Mouse (Mus musculus) spleen, adult 12 weeks (tissue): Measurements from ENCODE around the gene Smtn.

ENCODE experiments used
- DNase-seq: peaks from one replicate; pipeline ENCODE4 v3.0.0; 2022; ENCODE audit warnings: low spot score

Smtn gene

GRCm38 (mm10) chr11:3509181-3510085 lies 31.0 kb downstream of the Smtn start:
- DNase-seq = no peak

DNA sequence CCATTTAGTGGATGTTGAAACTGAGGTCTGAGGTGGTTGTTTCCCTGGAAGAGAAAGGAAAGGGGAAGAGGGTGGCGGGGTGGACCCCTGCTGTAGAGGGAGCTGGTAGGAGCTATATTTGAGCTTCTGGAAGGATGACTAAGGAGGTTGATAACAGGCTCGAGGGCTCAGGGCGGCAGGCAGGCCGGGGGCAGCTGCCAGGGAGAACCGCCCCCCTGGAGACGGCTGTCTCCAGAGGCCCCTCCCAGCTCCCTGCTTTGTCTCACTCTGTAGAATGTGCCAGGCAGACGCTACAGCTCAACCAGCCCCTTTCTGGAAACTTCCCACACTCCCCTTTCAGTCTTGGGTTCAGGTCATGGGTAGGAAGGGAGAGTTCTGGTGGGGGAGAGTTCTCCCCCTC lies 32.2 kb downstream of the Smtn start:
- no peak for DNase-seq

DNA sequence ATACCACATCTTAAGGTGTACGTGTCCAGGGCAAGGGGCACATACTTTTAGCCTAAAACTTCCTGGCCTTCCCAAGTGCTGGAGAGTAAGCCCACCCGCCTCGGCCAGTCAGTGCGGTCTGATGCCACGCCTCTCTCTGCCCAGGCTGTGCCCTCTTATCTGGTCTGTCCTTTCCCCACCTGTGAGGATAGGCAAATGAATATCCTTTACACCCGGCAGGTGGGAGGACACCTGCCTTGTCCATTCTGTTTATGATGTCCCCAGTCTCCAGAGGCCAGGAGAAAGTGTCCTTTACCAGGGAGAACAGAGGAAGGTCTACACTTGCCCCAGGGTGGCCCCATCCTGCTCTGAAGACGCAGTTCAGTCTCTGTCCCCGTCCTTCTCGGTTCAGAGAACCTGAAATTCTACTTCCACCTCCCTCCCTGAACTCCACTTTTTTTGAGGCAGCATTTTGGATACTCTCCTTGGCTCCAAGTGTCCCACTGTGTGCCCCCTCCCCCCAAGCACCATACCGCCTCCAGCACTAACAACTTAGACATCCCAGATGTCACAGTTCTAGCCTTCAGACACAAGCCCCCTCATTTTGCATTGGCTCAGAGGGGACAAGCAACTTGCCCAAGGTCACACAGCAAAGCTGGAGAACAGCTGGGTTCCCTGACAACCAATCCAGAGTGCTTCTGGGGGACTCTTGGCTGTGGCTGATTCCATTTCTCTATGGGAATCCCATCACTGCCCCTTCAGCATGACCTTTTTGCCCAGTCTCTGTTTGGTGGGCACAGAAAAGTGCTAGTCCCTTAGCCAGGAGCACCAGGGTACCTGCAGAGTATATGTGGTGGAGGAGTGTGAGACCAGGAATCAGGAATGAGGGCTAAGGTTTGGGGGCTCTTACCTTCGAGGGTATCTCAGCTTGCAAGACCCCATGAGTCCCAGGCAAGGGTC lies 36.4 kb downstream of the Smtn start:
- no peak for DNase-seq

- no peak for DNase-seq
Measured at GRCm38 (mm10) chr11:3502459-3503072, 37.8 kb downstream of the Smtn start.

- no peak for DNase-seq
Measured at GRCm38 (mm10) chr11:3502057-3502456, 38.4 kb downstream of the Smtn start.

- DNase-seq = no peak
Measured at GRCm38 (mm10) chr11:3497296-3497695, 43.1 kb downstream of the Smtn start.

DNA sequence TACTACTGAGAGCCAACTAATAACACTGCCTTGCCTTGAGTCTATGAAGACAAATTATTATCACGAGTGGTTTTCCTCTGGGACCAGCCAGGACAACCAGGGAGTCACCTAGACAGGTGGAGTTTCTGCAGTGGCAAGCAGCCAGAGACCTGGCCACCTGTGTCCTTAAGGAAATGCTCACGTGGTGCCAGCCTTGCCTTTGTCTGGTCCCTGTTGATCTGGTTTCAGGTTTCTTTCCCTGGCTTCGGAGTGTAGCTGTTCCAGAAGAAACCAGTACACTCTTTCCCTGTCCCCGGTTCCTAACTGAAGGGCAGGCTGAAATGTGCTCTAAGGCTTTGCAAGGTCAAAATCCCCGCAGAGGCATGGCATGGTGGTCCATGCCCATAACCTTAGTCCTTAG lies 43.7 kb downstream of the Smtn start:
- DNase-seq = no peak

DNA sequence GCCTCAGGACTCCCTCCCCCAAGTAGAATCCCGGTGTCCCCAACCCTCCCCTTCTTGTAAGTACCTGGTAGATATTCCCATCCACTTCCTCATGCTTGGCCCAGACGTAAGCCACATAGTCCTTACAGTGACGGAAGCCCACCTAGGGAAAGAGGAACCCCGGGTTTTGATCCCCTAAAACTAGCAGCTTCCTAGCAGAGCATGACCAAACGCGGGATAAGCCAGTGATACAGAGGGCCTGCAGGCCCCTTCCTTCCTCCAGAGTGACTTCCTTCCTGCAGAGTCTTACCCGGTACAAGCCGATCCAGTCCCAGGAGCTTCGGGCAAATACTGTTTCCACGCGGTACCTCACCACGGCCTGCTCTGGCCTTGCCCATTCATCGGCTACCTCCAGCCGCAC lies 44.9 kb downstream of the Smtn start:
- DNase-seq = no peak

GRCm38 (mm10) chr11:3494857-3495256 lies 45.6 kb downstream of the Smtn start:
- no peak for DNase-seq

DNA sequence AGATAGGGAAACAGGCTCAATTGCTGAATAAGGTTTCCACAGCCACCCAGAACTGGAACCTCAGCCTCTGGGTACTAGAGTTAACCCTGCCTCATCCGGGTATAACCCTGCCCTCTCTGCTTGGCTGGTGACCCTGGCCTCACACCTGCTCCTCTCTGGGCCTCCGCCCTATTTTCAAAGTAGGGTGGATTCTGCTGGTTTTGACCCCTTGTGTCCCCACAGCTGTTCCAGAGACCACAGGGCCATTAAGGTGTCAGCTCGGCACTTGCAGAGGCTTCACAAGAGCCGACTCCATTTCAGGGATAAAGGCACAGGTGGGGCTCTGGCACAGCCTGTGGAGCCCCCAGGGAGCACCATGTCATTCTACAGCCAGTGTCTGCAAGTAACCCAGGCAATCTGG lies 47.7 kb downstream of the Smtn start:
- DNase-seq = no peak

DNA sequence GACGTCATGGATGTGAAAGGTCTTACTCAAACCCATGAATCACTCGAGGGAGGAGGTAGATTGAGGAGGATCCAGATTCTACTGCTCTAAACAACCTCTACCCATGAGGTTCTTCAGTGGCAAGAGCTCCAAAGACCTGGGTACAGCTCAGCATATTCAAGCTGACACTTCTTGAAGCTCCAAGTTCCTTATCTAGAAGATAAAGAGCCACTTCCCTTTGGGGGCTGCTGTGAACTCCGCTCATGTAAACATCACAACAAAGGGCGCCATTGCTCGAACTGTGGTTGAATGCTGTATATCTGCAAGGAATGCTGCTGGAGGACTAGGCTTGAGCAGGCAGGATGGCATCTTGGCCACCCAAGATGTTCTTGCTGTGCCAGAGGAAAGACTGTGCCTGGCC lies 51.4 kb downstream of the Smtn start:
- no peak for DNase-seq

DNA sequence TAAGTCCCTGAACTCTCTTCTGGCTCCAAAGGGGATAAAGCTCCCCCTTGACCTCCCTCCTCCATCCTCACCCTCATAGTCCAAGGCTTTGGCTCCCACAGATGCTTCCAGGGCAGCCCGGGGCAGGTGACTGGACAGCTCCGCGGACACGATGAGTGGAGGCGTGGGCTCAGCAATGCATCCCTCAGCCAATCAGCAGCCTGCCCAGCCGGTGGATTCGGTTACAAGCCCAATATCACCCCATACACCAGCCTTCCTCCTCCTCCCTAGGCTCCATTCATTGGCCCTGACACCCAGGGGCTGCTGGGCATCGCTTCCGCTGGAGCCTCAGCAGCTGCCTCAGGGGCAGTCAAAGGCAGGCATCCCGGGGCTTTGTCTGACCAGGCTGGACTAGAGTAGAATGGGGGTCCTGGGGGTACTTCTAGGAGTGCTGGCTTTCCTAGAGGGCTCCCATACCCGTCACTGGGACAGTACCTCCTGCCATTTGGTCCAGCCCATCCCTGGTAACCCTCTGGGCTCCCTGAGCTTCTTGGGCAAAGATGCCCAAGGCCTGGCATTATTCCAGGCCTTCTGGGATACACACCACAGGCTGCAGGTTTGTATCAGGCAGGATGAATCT lies 52.4 kb downstream of the Smtn start, which contains the start of gene Pla2g3:
Gene Pla2g3 (plus strand): TSS at position 333 of the 619 bp plus-strand sequence.
- no peak for DNase-seq

GRCm38 (mm10) chr11:3486349-3486748 lies 54.1 kb downstream of the Smtn start:
- DNase-seq = no peak

- DNase-seq = no peak
Measured at GRCm38 (mm10) chr11:3483980-3484642, 56.3 kb downstream of the Smtn start.

- DNase-seq = no peak
Measured at GRCm38 (mm10) chr11:3475489-3475888, 64.9 kb downstream of the Smtn start.

DNA sequence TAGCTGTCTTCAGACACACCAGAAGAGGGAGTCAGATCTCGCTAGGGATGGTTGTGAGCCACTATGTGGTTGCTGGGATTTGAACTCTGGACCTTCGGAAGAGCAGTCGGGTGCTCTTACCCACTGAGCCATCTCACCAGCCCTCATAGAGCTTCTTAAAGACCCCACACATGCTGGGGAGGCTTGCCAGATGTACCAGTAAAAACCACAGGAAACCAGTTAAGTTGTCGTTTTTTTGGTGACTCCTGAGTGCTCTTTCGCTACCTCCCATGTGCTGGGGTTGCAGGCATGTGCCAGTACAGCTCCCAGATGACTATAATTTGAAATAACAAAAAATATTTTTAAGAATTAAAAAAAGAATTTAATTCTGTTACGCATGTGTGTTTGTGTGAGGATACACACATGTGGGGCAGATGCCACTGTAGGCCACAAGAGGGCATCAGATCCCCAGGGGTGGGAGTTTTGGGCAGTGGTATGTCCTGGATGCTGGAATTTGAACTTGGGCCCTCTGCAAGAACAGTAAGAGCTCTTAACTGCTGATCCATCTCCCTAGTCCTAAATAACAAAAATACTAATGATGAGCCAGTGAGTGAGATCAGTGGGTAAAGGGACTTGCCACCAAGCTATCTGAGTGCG lies 65.8 kb downstream of the Smtn start:
- DNase-seq = no peak

DNA sequence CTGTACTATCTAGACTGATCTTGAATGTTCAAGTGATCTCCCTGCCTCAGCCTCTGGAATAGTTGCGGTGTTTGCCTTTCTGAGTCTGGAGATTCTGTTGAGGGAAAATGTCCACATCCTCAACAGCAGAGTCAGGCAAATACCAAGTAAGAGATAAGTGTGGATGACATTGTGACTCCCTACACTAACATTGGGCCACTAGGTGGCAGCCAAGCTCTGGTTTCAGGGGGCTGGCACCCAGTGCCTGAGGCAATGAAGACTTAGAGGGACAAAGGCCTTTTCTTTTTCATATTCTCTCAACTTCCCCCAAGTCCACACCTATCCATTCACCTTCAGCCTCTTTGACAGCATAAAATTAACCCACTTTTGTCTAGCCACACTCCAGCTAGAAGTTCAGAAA lies 67.9 kb downstream of the Smtn start:
- peak; percentile 46 for DNase-seq

GRCm38 (mm10) chr11:3471448-3471850 lies 69.0 kb downstream of the Smtn start:
- no peak for DNase-seq
